Mouse (Mus musculus) ovary, adult 10 weeks (tissue): ENCODE measurements around the gene Serpinb3b. TPM values are rescaled to one million over a fixed set of nuclear protein-coding genes. Genes with fewer than 3 reads are reported as not detected.

ENCODE experiments used
- polyA plus RNA-seq: library from polyadenylated mRNA; stranded (reverse); fragments of 350-450 nt; fragmentation: Illumina TruSeq; extraction: RNeasy Lipid Tissue Mini Kit (QIAGEN cat#74804); gene quantifications from one replicate; pipeline ENCODE4 v1.2.3, GENCODE M21; 2014

Gene Serpinb3b
- not detected for polyA plus RNA-seq

GRCm38 (mm10) chr1:107278261-107278660 lies at the start of gene Serpinb3b, which contains the start of gene Serpinb3c:
Gene Serpinb3b, minus strand, starts transcription at chr1:107278361.
Gene Serpinb3c, minus strand, starts transcription at chr1:107278371.

Other genes starting within 250 kb of the Serpinb3b start
- not detected for gene Serpinb3a, start 226.1 kb downstream of the Serpinb3b start, polyA plus RNA-seq
- gene Serpinb3d, start 194.9 kb downstream of the Serpinb3b start, polyA plus RNA-seq = not detected
- gene Serpinb3c, start within 50 bp of the Serpinb3b start, polyA plus RNA-seq = not detected
- 7.4 TPM for gene Serpinb11, start 82.8 kb upstream of the Serpinb3b start, polyA plus RNA-seq
- gene Serpinb7, start 121.3 kb upstream of the Serpinb3b start, polyA plus RNA-seq = not detected
- 2.0 TPM for gene Serpinb2, start 233.1 kb upstream of the Serpinb3b start, polyA plus RNA-seq